Mouse (Mus musculus) B cell, adult 2 months (primary cell): ENCODE results near the gene Apobr.

ENCODE experiments used
- DNase-seq, 2 experiments: peaks; one replicate each; pipeline ENCODE4 v3.0.0; 2022

Apobr gene

DNA sequence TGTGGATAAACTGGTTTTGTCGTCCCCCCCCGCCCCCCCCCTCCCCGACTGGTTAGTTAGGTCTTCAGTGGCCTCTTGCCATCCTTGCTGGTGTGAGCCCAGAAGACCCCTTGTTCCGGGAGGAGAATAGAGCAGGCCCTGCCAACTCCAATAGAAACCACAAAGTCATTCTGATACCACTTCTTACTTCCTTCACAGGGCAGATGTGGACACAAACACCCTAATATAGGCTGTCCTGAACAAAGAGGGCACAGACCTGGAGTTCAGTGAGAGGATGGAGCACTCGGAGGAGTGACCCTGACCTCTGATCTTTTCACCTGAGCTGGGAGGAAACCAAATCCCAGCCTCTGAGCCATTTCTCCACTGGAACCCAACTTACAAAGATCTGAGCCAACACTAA, 17.2 kb downstream of the Apobr start:
- DNase-seq: no peak

DNA sequence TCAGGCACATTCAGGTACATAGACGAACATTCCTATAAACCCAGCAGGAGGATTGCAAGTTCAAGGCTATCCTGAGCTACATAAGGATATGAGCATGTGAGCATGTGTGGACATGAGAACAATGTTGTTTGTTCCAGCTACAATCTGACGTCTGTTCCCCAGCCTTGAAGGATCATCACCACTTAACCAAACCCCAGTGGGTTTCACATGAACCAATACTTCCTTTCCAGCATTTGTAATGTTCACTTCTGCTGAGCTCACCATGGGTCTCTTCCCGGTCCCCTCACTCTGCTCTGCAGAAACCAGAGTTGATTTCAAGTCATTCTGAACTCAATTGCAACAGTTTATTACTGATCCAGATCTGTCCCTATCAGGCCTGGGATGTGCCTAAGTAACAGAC, 17.9 kb downstream of the Apobr start:
- DNase-seq: no peak

DNA sequence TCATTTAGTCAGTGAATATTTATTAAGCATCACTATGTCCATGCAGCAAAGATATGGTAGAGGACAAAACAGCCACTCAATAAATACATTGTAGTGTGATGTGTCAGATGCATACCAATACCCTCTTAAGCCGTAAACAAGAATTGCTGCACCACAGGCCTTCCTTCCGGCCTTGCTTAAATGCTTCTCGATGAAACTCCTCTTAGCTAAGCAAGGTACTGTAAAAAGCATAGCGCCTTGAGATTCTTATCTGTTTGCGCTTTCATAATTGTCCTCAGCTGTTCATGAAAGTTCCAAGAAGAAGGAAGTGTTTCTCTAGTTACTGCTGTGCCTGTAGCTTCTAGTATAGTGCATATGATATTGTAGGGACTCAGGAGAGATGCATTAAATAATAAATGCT, 21.9 kb downstream of the Apobr start:
- DNase-seq: no peak

DNA sequence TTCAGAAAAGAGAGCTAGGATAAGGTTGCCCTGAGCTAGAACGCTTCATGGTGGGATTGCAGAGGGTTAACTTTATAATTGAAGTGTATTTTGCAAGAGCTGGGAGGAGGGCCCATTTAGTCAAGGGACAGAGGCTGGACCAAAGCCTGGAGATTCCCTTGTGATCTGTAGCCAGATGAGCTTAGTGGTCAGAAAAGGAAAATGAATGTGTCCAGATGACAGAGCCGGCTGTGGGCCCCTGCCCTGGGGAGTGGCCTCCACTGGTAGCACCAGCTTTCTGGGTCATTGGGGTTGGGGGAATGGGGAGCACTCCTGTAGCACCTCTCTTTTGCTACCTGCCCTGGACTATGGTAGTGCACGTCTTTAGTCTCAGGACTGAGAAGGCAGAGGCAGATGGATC, 22.3 kb downstream of the Apobr start:
- DNase-seq: no peak

DNA sequence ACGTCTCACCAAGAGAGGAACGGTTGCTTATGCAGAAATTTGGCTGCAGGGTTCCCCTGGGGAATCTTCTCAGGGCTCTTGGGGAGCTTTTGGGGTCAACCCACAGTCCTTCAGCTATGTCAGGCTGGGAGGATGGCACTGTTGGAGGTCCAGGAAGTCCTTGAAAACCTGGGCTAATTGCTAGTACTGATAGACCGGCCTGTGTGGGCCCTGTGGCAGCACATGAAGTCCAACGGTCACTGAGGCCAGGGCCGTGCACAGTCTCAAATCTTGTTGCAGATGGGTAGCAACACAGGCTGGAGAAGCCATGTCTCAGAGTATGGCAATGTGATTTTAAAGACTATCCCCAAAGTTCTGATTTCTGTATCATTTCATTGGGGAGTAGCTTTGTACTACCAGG, 23.1 kb downstream of the Apobr start:
- DNase-seq: no peak

DNA sequence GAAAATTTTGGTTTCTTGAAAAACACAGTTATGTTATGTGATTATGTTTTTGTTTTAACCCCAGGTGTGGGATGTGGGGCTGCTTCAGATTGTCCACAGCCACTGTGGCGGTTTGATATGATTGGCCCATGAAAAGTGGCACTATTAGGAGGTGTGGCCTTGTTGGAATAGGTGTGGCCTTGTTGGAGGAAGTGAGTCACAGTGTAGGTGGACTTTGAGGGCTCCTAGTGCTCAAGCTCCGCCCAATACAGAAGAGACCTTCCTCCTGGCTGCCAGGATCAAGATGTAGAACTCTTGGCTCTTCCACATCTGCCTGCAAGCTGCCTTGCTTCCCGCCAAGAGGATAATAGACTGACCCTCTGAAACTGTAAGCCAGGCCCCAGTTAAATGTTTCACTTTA, 28.0 kb downstream of the Apobr start:
- no peak for DNase-seq

DNA sequence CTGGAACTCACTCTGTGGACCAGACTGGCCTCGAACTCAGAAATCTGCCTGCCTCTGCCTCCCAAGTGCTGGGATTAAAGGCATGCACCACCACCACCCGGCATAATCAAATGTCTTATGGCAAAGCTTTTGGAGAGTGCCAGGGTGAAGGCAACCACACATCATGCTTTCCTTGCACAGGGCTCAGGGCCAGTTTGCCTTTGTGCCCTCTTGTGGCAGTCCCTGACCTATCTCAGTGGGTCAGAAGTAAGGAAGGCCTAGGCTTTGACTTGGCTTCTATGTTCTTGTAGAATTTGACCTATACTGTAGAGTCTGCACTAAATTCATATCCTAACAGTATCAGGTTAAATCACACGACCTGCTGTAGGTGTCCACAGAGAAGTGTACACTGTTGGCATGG, 32.0 kb downstream of the Apobr start:
- DNase-seq: no peak

DNA sequence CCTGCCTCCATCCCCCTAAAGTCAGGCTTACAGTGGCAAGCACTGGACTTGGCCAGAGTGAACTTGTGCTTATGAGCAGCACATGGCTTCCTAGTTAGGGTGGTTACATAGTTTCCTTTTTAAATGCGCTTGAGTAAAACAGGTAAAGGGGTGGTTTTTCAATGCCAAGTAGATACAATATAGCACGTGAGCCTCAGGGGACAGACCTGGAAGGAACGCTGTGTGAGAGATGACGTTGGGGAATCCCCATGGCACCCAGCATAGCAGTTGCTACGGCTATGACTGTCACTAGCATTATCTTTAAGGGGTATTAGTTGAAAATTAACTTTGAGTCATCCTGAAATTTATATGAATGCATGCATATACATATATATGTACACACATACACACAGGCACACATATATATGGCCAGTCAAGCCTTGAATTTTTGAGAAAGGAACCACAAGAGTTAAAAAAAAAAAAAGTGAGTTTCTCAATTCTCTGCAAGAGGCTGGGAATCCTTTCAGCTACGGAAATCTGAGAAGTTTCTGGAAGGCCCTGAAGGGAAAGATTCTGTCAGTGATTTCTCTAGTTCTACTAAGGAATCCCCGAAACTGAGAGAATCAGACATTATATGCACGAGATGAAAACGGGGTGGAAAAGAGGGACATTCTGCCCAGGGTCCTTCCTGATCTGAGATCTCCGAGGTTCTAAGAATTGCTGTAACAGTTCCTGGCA, 35.0 kb downstream of the Apobr start:
- peak; percentile 11 to 31 for DNase-seq

DNA sequence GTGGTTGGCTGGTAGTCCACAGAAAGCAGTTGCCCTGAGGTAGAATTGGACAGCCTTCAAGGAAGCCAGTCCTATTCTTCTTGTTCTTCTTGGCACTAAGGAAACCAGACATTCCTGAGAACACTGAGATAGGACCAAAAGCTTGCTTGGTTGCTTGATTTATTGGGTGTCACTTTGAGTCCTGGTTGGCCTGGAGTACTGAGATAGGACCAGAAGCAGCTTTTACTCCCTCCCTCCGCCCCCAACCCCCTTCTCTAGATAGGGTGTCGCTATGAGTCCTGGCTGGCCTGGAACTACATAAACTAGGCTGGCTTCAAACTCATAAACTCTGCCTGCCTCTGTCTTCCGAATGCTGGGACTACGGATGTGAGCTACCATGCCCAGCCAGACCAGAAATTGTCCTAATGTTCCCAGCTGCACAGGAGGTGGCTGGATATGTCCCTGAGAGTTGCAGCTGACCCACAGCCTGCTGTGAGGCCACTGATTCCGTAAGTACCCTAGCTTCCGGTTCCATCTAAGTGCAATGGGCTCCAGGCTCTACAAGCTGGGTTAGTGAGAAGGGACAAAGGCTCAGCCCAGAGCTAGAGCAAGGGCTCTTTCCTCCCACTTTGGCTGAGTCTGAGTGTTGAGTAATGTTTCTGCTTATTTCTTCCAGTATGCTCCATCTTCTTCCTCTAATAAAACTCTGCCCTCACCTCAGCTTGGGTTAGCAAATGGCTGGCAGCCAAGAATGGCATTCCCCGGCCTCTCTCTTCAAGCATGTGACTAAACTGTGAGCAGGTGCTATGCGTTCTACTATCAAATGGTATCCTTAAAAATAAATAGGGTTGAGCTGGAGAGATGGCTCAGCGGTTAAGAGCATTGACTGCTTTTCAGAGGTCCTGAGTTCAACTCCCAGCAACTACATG, 37.0 kb downstream of the Apobr start:
- DNase-seq: no peak

DNA sequence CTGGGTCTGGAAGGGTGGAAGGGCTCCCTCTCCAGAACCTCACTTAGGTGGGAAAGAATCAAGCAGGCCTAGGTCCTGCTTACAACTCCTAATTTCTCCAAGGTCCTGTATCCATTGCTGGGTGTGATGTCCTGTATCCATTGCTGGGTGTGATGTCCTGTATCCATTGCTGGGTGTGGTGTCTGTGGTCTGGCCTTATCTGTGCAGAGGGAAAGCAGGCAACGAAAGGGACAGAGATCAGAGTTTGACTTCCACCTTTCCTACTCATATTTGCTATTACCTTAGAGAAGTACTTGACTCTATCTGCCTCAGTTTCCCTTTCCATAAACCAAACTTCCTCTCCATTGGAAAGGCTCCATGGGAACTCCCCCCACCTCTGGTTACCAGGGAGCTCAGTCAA, 38.6 kb downstream of the Apobr start:
- DNase-seq: no peak

DNA sequence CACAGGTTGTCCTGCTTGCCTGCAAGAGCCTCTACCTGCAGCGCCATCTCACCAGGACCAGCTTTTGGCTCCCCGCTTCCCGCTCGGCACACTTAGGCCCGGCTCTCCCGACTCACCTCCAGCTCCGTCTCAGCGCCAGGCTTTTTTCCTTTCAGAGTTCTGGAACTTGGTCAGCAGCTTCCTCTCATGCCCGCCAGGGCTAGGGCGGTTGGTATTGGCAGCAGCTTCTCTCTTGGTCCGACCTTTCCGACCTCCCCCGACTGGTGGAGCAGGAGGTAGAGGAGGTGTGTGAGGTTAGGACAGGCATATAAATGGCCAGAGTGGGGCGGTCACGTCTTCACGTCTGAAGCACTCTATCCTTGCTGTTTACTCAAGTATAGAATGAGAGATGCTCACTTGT, 40.0 kb downstream of the Apobr start:
- DNase-seq: no peak

DNA sequence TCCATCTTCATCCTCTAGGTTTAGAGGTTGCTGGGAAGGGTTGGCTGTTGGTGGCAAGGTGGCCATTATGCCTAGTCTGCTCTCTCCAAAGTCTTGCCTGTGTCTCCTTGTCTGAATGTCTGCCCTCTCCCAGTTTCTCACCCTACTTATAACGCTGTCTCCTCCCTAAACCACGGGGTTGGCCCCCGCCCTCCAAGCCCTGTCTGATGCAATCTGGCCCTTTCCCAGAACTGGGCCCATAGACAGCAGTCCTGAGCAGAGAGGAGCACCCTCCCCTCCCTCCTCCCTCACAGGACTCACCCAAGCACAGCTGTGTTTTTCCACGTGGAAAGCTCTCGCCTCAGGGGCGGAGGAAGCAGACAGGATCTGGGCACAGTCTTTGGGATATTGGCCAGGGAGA, 40.6 kb downstream of the Apobr start:
- no peak for DNase-seq

DNA sequence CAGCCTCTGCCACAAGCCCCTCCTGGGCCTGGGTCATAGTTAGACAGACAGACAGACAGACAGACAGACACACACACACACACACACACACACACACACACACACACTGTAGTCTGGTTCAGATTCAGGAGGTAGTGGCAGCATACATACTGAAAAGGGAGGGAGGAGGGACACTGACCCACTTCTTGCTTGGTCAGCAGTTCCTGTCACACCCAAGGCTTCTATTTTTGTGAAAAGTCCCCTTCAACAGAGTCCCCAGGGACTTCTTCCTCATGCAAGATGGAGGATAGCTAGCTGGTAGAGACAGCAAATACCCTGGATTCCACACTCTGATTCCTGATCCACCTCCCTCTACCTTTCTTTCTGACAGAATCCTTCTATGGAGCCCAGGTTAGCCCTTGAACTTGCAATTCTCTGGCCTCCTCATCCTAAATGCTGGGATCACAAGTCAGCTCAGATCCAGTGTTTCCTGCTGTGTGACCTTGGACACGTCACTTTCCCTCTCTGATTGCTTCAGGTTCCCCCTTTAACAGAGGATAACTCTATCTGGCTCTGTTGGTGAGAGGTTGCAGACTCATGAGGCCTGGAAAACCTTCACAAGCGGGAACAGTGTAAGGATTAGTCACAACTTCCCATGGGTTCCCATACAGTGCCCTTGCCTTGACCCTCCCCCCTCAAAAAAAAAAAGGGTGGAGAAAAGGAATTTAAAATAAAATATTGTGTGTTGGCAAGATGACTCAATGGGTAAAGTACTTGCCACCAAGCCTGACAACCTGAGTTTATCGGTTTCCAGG, 41.3 kb downstream of the Apobr start:
- no peak for DNase-seq

DNA sequence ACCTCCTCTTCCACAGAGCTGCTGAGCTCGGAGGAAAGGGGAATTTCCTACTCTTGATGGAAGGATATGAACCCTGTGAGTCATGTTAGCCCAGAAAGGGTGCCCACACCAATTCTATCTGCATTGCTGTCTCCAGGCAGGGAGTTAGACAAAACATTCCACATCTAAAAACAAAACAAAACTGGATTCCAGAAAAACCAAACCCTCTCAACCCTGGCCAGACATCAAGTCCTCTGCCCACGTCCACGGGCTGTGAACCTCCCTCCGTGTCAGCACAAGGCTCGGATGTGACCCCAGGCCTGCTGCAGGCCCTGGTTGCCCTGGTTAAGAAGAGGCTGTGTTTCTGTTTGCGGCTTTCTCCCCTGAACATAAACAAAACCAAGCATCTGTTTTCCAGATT, 43.4 kb downstream of the Apobr start:
- DNase-seq: no peak

DNA sequence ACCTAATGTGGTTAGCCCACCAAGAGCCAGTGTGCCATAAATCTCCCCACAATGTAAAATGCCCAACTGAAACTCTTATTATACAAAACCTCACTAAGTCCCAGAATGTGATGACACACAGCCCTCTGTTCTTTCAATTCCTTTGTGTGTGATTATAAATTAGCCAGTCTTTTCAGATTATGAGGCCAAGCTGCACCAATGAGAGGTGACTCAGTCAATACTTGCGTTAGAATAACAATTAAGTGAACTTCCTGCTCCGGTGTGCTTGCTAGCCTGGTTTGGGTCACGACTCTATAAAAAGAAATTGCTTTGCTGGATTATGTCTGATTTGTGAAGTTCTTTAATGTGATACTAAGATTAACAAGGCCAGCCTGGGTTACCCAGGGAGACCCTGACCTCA, 45.2 kb downstream of the Apobr start:
- no peak for DNase-seq

DNA sequence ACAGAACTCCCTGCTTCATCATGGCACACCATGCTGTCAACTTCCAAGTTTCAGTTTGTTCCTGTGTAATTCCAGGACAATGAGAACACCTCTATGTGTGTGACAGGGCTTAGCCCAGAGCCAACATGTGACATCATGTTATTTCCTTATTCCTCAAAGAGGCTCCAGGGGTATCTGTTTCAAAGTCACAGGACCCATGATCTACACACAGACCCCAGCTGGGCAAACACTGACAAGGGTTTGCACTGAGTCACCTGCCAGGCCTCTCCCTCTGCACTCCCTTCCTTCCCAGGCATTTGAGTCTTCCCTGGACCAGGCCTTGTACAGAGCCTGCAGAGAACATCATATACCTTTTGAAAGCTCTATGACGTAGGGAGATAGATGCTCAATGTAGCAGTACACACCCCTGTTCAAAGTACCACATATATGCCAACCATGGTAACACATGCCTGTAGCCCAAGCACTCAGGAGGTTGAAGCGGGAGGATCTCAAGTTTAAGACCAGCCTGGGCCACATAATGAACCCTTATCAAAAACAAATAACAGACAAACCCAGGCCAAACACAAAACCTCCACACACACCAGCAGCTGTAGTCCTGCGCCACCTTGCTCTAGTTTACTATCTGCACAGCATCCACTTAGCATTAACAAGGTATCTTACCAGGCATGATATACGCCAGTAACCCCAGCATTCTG, 46.2 kb downstream of the Apobr start, which contains the start of gene Nupr1:
TSS of gene Nupr1 (minus strand) at position 38 of the 695 bp plus-strand sequence.
- no peak for DNase-seq

DNA sequence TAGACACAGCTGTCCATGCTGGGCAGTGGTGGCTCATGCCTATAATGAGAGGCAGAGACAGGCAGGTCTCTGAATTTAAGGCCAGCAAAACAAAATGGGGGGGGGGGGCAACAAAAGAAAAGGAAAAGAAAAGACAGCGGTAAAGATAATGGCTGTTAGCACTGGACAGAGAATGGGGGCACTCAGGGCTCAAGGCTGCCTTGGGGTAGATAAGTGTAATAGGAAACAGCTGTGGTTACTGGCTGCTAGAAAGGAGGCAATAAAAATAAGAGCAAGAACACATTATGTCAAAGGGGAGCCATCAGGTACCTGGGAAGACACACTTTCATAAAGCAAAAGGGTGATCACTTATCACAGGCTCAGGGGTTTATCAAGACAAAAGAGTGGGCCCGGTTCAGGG, 47.7 kb downstream of the Apobr start:
- no peak for DNase-seq

DNA sequence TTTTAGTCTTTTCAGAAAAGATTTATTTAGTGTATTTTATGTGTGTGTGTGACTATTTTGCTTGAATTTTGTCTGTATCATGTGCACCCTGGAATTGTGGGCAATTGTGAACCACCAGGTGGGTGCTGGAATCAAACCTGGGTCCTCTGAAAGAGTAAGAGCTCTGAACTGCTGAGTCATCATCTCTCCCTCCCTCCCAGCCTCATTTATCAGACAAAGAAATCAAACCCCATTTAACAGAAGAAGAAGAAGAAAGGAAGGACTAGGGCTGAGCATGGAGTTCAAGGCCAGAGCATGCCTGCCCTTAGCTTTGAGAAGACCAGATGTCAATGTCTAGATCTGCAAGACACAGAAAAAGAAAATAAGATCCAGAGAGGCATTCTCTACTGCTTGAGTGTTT, 50.6 kb downstream of the Apobr start:
- DNase-seq: no peak

DNA sequence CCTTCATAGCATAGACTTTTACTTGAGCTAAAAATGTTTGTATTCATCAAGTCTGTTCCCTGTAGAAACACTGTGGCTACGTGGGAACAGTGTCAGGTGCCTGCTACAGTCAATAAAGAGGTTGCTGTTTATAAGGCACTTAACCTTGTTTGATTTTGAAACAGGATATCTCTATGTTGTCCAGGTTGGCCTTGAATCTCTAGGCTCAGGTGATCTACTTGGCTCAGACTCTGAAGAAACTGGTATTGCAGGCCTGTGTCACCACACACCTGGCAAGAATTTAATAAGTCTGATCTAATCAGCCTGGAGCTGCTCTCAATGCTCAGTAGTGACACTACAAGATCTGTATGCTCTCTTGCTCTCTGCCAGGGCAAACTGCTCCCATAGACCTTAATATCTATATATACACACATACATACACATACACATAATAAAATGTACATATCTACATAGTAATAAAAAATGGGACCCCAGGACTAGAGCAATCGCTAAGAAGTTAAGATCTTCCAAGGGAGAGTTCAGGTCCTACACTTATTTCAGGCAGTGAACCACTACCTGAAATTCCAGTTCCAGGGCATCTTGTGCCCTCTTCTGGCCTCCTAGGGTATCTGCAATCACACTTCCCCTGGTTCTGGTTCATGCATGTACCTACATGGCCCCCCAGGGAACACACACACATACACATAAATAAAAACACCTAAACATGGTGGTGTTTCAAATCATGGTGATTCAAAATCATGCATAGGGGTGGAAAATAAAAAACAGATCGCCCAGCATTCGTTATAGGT, 52.2 kb downstream of the Apobr start:
- DNase-seq: peak; percentile 53 to 62
